Mouse (Mus musculus) brown adipose tissue, adult 24 weeks (tissue): ENCODE results near the gene Ncam1. TPM values are rescaled to one million over a fixed set of nuclear protein-coding genes. Genes with fewer than 3 reads are reported as not detected.
A peak's percentile ranks its signal among the peaks of the same experiment; 100 is the strongest.

Experiments
- H3K27ac ChIP-seq: fragments of 200-500 bp; replicated peaks from 2 replicates; pipeline ENCODE4 v1.5.1; 2012; ENCODE audit warnings: low read depth, mild to moderate bottlenecking, low read length
- H3K4me1 ChIP-seq: fragments of 200-500 bp; 2 replicates; pipeline ENCODE4 v1.6.1; 2012; ENCODE audit warnings: low read length, mixed read lengths; ENCODE audit not compliant: control insufficient read depth, insufficient read depth, insufficient read length
- H3K4me3 ChIP-seq: fragments of 200-500 bp; 2 replicates; pipeline ENCODE4 v1.5.1; 2012; ENCODE audit warnings: low read depth, mild to moderate bottlenecking, low read length, moderate library complexity; ENCODE audit not compliant: insufficient read depth
- polyA plus RNA-seq: library from polyadenylated mRNA; stranded (reverse); fragments of >200 nt; gene quantifications from 2 replicates; pipeline ENCODE4 v1.2.4, GENCODE M21; 2012; ENCODE audit not compliant: missing spikeins, insufficient read depth, insufficient read length

The Ncam1 gene
- 0.29 and 0.32 TPM in 2 replicates for polyA plus RNA-seq

DNA sequence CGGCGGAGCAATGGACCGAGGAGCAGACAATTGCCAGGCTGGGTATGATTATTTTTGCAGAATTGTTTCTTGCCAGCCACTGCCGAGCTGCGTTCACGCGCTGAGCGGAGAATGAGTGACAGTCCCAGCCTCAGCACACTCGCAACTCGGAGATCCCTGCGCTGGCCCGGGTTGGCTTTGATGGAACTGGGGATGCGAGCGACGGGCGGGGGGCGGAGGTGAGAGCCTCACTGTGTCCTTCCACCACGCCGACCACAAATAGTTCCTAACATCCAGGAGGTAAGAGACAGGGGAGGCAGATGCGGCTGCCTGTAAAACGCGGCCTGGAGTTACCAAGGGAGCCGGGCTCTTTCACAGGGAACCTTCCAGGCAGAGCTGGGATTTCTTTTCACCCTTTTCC is at the start of gene Ncam1:
Gene Ncam1, minus strand, starts transcription at position 120 of the 400 bp plus-strand sequence.
- H3K27ac ChIP-seq: no peak within 1 kb of the TSS
- H3K4me1 ChIP-seq: no peaks in the 10 kb centered on the region

DNA sequence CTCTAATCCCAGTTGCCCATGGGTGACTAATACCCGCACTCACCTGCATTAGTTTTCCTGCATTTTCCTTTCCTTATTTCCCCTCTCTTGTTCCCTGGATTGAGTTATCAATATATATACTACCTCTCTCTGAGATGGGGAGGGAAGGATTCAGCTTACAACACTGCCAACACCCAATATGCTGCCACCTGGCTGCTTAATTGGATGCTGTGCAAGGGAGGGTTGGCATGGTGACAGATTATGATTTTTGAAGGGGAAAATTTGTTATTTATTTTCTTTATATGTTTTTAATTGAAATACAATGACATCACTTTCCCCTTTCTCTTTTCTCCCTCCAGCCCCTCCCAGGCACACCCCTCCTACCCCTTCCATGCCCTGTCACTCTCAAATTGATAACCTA is 35.3 kb upstream of the Ncam1 start:
- no peaks in the 10 kb centered on the region for H3K4me1 ChIP-seq
- no peak overlapping the region for H3K27ac ChIP-seq
- no peak overlapping the region for H3K4me3 ChIP-seq

More for the DNA sequence above, at the start of gene Ncam1:
- H3K4me3 ChIP-seq: peak within 1 kb of the TSS; percentile 57

DNA sequence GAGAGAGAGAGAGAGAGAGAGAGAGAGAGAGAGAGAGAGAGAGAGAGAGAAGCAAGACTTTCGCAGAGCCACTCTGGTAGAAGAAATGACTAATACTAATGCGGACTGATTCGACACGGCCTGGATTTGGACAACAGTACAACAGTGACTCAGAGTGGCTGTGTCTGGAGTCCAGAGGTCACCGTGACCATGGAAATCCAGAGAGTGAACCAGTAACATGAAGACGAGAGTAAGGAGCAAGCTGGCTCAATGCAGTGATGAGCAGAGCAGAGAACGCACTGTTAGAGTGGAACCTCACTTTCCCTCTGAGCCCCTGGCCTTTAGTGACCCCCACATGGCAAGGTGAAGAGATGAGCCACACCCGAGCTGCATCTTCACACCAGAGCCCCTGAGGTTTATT is 28.9 kb upstream of the Ncam1 start:
- Histone ChIP-seq H3K4me3 (no peak overlapping the region), H3K27ac (no peak overlapping the region), H3K4me1 (no peaks in the 10 kb centered on the region)

DNA sequence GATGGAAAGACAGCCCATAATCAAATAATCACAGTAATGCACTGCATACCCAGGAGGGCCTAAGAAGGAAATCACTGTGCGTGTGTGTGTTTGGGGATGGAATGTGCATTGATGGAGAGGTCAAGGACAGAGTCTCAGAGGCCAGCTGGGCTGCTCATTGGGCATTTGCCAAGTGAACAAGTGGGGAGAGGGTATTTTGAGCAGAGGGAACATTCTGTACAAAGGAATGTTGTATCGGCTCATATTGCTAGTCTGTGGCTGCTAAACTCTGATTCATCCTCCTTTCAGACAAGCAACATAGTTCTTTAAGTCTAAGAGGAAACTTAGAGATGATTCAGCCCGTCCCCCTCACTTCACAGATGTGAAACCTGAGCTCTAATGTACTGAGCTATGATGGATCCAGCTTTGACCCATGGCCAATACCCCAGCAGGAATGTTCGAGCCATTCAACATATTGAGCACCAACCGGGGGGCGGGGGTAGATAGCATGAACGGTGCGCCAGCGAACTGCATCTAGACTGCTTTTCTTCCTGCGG is 17.5 kb upstream of the Ncam1 start:
- Histone ChIP-seq H3K27ac (no peak overlapping the region), H3K4me3 (no peak overlapping the region), H3K4me1 (no peaks in the 10 kb centered on the region)

DNA sequence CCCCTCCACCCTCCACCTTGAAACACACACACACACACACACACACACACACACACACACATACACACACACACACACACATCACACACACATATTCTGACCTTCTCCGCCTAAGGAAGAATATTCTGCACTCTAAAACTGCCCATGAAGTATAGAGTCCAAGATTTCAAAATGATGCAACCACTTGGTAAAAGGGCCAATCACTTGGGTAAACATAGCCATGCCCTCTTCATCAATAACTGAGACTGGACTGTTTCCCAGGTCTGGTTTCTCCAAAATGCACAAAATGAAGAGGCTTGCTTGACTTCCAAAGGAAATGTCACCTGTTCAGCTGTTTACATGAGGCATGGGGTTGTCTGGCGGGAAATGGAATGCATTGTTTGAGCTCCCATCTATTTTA is 15.7 kb upstream of the Ncam1 start:
- Histone ChIP-seq H3K27ac (no peak overlapping the region), H3K4me3 (no peak overlapping the region), H3K4me1 (no peaks in the 10 kb centered on the region)

DNA sequence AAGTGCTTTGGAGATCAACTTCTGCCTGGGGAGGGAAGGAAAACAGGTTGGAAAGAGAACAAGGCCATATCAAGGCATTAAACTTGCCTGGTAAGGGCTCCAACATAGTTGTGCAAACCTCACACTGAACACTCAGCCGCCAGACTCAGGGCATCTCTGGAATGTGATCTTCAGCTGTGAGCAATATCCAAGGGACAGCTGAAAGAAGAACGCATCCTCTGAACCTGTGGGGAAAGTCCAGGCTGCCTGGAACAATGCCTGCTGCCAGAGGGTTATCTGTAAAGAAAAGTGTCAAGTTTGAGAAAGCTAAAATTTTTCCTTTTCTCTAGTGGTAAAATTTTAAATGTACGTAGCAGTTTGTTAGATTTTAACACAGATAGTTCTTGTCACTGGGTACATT is 4.5 kb upstream of the Ncam1 start:
- Histone ChIP-seq H3K27ac (no peak overlapping the region), H3K4me1 (no peaks in the 10 kb centered on the region), H3K4me3 (no peak overlapping the region)

DNA sequence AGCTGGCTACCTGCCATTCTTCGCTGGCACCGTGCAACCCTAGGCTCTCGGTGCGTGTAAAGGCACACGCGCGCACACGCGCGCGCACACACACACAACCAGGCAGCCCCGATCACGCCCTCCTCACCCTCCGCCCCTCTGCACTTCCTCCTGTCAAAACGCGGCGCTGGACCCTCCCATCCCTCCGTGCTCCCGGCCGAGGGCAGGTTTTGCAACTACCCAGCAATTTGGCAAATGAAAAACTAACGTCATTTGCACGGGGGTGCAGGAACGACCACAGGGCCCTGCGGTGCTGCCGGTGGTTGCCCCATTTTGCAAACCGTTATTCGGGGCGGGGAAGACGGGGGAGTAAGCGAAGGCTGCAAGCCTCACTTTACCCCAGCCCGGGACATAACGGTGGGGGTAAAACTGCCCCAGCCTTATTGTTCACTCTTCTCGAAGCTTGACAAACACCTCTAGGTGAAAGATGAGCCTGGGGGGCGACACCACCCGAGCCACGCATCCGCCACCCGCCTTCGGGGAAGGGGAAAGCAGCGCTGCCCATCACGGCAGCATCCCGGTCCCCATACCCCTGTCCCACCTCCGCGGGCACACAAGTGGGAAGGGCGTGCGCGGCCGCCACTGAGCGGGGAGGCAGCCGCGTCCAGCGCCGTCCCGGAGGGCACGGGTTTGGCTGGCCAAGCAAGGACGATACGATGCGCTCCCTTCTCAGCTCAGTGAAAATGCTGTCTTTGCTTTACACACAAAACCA is 729 bp downstream of the Ncam1 start:
- Histone ChIP-seq H3K4me1 (no peaks in the 10 kb centered on the region), H3K4me3 (peak overlapping the region; percentile 57), H3K27ac (no peak overlapping the region)

DNA sequence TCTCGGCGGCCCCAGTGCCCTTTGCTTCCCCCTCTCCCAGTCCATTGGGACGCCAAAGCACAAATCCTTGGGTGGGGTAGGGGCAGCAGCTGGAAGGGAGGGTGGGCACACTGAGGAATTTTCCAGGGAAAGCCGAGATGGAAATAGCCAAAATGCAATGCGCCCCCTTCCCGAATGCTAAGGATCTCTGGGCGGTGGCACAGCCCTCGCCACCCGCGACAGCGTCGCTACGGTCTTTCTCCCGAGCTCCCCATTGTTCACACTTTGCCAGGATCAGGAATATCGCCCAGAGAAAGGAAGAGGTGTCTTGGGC is 1.3 kb downstream of the Ncam1 start:
- Histone ChIP-seq H3K4me1 (no peaks in the 10 kb centered on the region), H3K27ac (no peak overlapping the region), H3K4me3 (peak overlapping the region; percentile 57)

DNA sequence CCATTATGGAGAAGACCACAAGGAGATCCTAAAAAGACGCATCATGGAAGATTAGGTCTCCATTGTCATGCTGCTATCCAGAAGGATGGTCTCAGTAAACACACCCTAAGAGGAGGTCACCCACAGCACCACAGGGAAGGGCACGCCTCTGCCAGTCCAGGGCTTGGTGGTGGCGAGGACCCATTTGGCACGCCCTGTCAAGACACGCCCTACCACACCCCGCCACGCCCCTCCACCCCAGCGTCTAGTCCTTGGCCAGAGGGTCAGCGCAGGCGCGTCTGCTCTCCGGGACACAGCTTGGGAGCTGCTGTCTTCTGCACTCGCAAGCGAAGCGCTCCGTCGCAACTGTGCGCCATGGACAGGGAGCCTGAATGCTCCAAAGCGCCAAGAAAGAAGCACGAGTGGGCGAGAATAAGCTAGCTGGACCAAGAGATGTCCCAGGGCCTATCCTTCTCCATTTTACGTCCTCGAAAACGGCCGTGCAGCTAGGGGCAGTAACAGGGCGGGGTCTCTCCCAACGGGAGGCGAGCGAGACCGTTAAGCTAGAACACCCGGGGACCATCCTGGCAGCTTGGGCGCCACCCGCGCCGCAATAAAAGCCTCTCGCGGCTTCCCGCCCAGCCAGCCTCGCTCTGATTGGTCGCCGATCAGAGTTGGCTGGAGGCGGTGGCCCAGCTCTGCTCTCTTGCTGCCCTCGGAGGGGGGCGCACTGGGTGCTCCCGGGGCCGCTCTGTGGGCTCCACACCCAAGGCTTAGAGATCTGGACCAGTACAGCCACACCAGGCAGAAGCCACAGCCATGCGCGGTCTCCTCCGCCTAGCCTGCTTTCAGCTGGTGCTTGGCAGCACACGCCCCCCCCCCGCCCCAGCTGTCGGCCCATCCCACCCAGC is 1.9 kb downstream of the Ncam1 start:
- no peak overlapping the region for H3K27ac ChIP-seq
- peak overlapping the region; percentile 31; the same call in 1 of the 2 replicates for H3K4me3 ChIP-seq
- no peaks in the 10 kb centered on the region for H3K4me1 ChIP-seq

DNA sequence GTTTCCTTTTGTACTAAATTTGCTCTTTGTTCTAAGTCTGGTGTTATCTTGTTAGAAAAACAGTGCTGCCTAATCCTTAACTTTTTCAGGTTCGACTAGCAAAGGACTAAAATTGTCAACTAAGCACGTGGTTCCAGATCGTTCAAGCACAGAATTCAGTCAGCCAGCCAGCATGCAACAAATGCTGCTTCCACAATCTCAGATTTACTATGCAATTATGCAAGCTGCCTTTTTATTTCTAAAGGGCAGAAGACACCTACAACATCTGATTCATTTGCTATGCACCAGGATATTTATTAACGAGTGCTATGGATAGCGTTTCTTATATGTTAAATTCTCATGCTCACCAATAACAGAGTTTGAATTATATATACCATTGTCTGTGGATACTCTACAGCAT is 2.8 kb downstream of the Ncam1 start:
- Histone ChIP-seq H3K4me3 (no peak overlapping the region), H3K4me1 (no peaks in the 10 kb centered on the region), H3K27ac (no peak overlapping the region)

DNA sequence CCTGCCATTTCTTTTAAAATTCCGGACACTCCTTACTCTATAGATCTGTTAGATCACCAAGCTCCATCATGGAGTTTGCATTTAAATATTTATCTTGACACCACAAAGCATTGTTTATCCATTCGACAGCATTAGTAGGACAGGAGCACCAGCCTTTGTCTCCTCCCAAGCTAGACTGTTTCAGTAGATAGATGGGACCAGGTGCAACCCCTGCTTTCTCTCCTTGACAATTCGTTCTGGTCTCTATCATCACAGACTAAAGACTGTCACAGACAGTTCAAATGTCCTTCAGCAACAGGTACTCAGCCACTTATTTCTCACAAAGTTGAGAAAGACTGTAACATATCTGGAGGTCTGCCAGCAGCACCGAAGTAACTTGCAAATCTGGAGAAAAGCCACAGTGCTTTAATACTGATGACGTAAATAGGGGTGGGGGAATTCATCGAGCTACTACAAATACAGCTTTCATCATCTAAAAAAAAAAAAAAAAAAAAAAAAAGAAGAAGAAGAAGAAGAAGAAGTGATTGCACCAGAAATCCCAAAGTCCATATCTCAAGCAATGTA is 4.7 kb downstream of the Ncam1 start:
- no peak overlapping the region for H3K27ac ChIP-seq
- H3K4me1 ChIP-seq: no peaks in the 10 kb centered on the region
- H3K4me3 ChIP-seq: no peak overlapping the region

DNA sequence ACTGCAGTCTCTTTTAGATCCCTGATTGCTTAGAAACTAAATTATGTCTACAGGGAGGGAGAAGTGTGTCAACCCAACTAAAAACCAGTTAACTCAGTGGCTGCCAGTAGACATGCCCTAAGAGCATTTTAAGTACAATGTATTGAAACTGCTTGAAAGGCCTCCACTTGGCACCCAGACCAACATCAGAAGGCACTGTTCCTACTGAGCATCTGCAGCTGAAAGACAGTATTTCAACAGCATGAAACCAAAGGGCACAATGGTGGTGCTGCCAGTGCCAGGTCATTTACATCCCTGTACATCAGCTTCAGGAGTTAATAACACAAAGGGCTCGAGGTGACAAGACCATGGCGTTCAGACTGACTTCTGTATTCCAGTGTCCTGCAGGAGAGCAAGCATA is 5.5 kb downstream of the Ncam1 start:
- Histone ChIP-seq H3K4me3 (no peak overlapping the region), H3K27ac (no peak overlapping the region), H3K4me1 (no peaks in the 10 kb centered on the region)

DNA sequence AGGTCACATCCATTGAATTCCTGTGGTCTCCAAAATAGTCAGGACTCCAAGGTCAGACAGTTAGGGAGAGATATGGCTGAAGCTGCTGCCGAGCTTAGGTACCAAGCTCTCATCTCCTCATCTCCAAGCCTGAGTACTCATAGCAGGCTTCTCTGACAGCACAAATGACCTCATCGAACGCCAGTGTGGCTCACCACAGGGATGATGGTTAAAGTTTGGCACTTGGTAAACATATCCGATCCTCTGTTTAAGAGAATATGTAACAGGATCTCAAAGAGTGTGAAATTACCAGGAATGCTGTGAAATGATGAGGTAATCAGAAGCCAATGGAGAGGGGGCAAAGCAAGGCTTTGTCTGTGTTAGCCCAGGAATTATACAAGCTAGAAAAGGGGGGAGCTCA is 6.1 kb downstream of the Ncam1 start:
- H3K4me1 ChIP-seq: no peaks in the 10 kb centered on the region
- H3K4me3 ChIP-seq: no peak overlapping the region
- no peak overlapping the region for H3K27ac ChIP-seq

DNA sequence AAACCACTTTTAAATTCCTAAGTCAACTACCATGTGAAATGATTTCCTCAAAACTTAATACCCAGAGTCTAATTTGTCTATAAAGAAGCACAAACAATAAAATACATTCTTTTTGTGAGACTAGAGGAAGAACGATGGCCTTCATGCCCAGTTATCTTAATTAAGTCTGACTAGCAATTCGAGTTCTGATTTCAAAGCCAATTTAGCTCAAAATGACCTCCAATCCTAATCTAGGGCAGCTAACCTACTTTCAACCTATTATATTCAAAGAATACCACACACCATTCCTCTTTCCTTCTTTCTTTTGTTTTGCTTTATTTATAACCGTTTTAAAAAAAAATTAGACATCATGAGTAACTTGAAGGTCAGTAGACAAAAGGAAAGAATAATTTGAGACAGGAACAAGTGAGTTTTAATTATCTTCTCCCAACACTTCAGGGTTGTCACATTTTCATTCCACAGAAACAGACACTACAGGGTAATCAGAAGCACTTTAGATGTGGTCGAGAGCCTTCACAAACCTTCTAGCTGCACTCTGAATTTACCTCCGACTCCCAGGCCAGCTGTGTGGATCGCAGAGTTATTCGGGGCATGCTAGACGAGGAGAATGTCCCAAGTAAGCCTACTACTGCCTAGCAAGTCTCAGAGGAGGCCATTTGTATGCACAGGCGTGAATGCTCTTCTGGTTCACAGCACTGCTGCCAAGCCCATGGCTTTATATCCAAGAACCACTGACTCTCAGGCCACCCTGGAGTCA is 17.5 kb downstream of the Ncam1 start:
- no peak overlapping the region for H3K27ac ChIP-seq
- no peaks in the 10 kb centered on the region for H3K4me1 ChIP-seq
- H3K4me3 ChIP-seq: no peak overlapping the region
